Mouse (Mus musculus) midbrain, embryonic 15.5 days (tissue): Measurements from ENCODE around the gene Cacna2d4. TPM values are rescaled to one million over a fixed set of nuclear protein-coding genes. Genes with fewer than 3 reads are reported as not detected.

Experiments
- ATAC-seq: fragments of 200-750 bp; cut with Nextera tagmentation; replicated peaks from 2 replicates; pipeline ENCODE4 v1.8.0; 2017; ENCODE audit warnings: moderate TSS enrichment
- H3K27ac ChIP-seq: fragments of 300-500 bp; sonication (generic); 2 replicates; pipeline ENCODE4 v1.5.1; 2015; ENCODE audit warnings: mild to moderate bottlenecking, inconsistent platforms
- H3K27me3 ChIP-seq: fragments of 300-500 bp; sonication (generic); replicated peaks from 2 replicates; pipeline ENCODE4 v1.6.1; 2015; ENCODE audit warnings: inconsistent platforms
- H3K36me3 ChIP-seq: fragments of 300-500 bp; sonication (generic); replicated peaks from 2 replicates; pipeline ENCODE4 v1.6.1; 2015; ENCODE audit warnings: inconsistent platforms
- H3K4me1 ChIP-seq: fragments of 300-500 bp; sonication (generic); 2 replicates; pipeline ENCODE4 v1.6.1; 2015; ENCODE audit warnings: inconsistent platforms
- H3K4me2 ChIP-seq: fragments of 300-500 bp; sonication (generic); 2 replicates; pipeline ENCODE4 v1.6.1; 2015; ENCODE audit warnings: inconsistent platforms, mild to moderate bottlenecking, moderate library complexity
- H3K4me3 ChIP-seq: fragments of 300-500 bp; sonication (generic); 2 replicates; pipeline ENCODE4 v1.5.1; 2015; ENCODE audit warnings: mild to moderate bottlenecking, inconsistent platforms
- H3K9ac ChIP-seq: fragments of 300-500 bp; sonication (generic); 2 replicates; pipeline ENCODE4 v1.6.1; 2015; ENCODE audit warnings: mild to moderate bottlenecking, inconsistent platforms
- H3K9me3 ChIP-seq: fragments of 300-500 bp; sonication (generic); 2 replicates; pipeline ENCODE4 v1.6.1; 2016; ENCODE audit warnings: inconsistent platforms
- WGBS: fragments of 180-500 bp; shearing (Covaris S2); methylation state at CpG from one replicate; pipeline ENCODE4 v1.1.7; 2015; ENCODE audit warnings: mixed read lengths; 5-methylcytosine and 5-hydroxymethylcytosine counted together
- polyA plus RNA-seq: library from polyadenylated mRNA; unstranded; fragments of >200 nt; fragmentation: Nextera tagmentation; extraction: Ambion mirVana; gene quantifications from 2 replicates; pipeline ENCODE4 v1.2.1, GENCODE M21; 2015

The Cacna2d4 gene
- polyA plus RNA-seq, 1 experiment from 2014 or later: 0.54 TPM

DNA sequence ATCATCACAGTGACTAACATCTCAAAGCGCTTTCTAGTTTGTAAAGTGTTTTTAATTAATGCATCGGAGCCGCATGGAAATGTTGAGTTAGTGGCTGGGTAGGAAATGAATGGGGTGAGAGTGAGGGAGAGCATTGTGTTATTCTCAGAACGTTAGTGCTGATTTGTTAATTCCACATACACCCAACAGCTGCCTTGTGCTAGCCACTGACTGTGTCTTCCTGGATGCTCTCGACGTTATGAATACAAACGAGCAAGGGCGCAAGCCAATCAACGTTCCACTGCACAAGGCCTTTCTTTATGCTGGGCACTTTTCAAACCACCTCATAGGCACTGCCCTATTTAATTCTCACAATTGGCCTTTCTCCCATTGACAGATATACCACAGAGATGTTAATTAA is 82.4 kb downstream of the Cacna2d4 start:
- no peaks in the 10 kb centered on the region for H3K27me3 ChIP-seq
- no peak overlapping the region for H3K4me3 ChIP-seq
- H3K36me3 ChIP-seq: no peaks in the 10 kb centered on the region
- no peaks in the 10 kb centered on the region for H3K9me3 ChIP-seq
- no peak overlapping the region for H3K9ac ChIP-seq
- H3K4me2 ChIP-seq: no peak overlapping the region
- ATAC-seq: peak; percentile 46
- no peak overlapping the region for H3K27ac ChIP-seq
- H3K4me1 ChIP-seq: peaks cover 17% of the 10 kb centered on the region
- 46% methylated on average over 9 of the region's 9 CpGs for WGBS

DNA sequence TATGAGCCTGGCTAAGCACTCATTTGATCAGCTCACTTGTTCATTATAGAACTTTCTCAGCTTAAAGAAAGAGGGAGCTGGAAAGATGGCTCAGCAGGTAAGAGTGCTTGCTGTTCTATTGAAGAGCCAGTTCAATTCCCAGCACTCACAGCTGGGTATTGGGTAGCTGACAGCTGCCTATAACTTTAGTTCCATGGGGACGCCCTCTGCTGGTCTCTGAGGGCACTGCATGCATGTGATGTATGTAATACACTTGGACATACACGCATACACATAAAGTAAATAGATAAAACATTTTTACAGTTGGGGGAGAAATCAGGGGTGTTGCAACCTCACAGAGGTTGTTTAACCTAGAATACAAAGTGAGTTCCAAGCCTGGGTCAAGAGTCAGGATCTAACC is 83.0 kb downstream of the Cacna2d4 start:
- Histone ChIP-seq H3K4me3 (no peak overlapping the region), H3K9ac (no peak overlapping the region), H3K36me3 (no peaks in the 10 kb centered on the region), H3K27me3 (no peaks in the 10 kb centered on the region), H3K4me2 (no peak overlapping the region), H3K27ac (no peak overlapping the region), H3K9me3 (no peaks in the 10 kb centered on the region), H3K4me1 (peaks cover 11% of the 10 kb centered on the region)
- 84% methylated on average over 2 of the region's 2 CpGs for WGBS
- no peak for ATAC-seq

GRCm38 (mm10) chr6:119320481-119320880 is 84.2 kb downstream of the Cacna2d4 start:
- H3K27me3 ChIP-seq: no peaks in the 10 kb centered on the region
- no peaks in the 10 kb centered on the region for H3K36me3 ChIP-seq
- no peak overlapping the region for H3K4me2 ChIP-seq
- WGBS: 49% methylated on average over 16 of the region's 16 CpGs
- H3K4me3 ChIP-seq: no peak overlapping the region
- no peak overlapping the region for H3K9ac ChIP-seq
- no peaks in the 10 kb centered on the region for H3K9me3 ChIP-seq
- H3K4me1 ChIP-seq: 0 out of 2 replicates have a peak, but pooled peaks cover 2% of the 10 kb centered on the region
- H3K27ac ChIP-seq: no peak overlapping the region
- ATAC-seq: no peak

DNA sequence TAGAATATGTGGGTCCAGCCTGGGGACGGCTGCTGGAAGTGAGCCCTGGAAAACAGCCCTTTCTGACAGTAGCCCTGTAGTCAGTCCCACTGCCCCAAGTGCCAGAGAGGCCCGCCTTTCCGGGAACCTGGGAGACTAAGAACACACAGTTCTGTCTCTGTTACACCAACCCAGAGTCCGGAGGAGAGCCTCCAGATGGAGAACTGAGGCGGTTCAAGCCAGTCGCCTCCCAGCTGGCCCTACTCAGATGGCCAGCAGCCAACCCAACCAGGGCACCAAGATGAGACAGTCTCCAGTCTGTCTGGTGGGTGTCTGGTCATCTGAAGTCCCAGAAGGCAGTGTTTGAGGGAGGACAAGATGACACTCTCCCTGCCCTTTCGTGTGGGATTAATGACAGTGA is 85.4 kb downstream of the Cacna2d4 start:
- no peak overlapping the region for H3K4me2 ChIP-seq
- no peak overlapping the region for H3K4me3 ChIP-seq
- no peak; the same call in 1 of the 2 replicates for ATAC-seq
- WGBS: 83% methylated on average over 7 of the region's 7 CpGs
- no peaks in the 10 kb centered on the region for H3K27me3 ChIP-seq
- no peak overlapping the region for H3K27ac ChIP-seq
- H3K36me3 ChIP-seq: no peaks in the 10 kb centered on the region
- H3K4me1 ChIP-seq: 0 out of 2 replicates have a peak, but pooled peaks cover 5% of the 10 kb centered on the region
- no peak overlapping the region for H3K9ac ChIP-seq
- no peaks in the 10 kb centered on the region for H3K9me3 ChIP-seq

GRCm38 (mm10) chr6:119324776-119325175 is 88.5 kb downstream of the Cacna2d4 start:
- WGBS: 46% methylated on average over 10 of the region's 10 CpGs
- no peaks in the 10 kb centered on the region for H3K9me3 ChIP-seq

GRCm38 (mm10) chr6:119325978-119326377 is 89.7 kb downstream of the Cacna2d4 start:
- no peak overlapping the region for H3K27ac ChIP-seq
- H3K9ac ChIP-seq: no peak overlapping the region
- H3K36me3 ChIP-seq: no peaks in the 10 kb centered on the region
- H3K4me1 ChIP-seq: peaks cover 40% of the 10 kb centered on the region
- no peak overlapping the region for H3K4me3 ChIP-seq
- no peaks in the 10 kb centered on the region for H3K9me3 ChIP-seq
- no peak overlapping the region for H3K4me2 ChIP-seq
- no peaks in the 10 kb centered on the region for H3K27me3 ChIP-seq
- WGBS: 75% methylated on average over 6 of the region's 6 CpGs
- no peak for ATAC-seq

More at GRCm38 (mm10) chr6:119324776-119325175, 88.5 kb downstream of the Cacna2d4 start:
- no peaks in the 10 kb centered on the region for H3K36me3 ChIP-seq
- no peak overlapping the region for H3K4me3 ChIP-seq
- ATAC-seq: no peak
- no peak overlapping the region for H3K27ac ChIP-seq
- peaks cover 29% of the 10 kb centered on the region for H3K4me1 ChIP-seq
- H3K27me3 ChIP-seq: no peaks in the 10 kb centered on the region
- H3K9ac ChIP-seq: no peak overlapping the region
- no peak overlapping the region for H3K4me2 ChIP-seq

- H3K9me3 ChIP-seq: no peaks in the 10 kb centered on the region
- no peak for ATAC-seq
- H3K36me3 ChIP-seq: no peaks in the 10 kb centered on the region
- no peak overlapping the region for H3K4me3 ChIP-seq
- peaks cover 46% of the 10 kb centered on the region for H3K4me1 ChIP-seq
- H3K27ac ChIP-seq: no peak overlapping the region
- 51% methylated on average over 7 of the region's 7 CpGs for WGBS
- H3K4me2 ChIP-seq: no peak overlapping the region
- no peaks in the 10 kb centered on the region for H3K27me3 ChIP-seq
- H3K9ac ChIP-seq: no peak overlapping the region
These were observed 90.2 kb downstream of the Cacna2d4 start for GRCm38 (mm10) chr6:119326541-119326940.

GRCm38 (mm10) chr6:119328521-119329115 is 92.3 kb downstream of the Cacna2d4 start:
- H3K27me3 ChIP-seq: no peaks in the 10 kb centered on the region
- peak overlapping the region; percentile 74 for H3K4me3 ChIP-seq
- H3K4me1 ChIP-seq: peaks cover 50% of the 10 kb centered on the region
- peak overlapping the region; percentile 69 for H3K9ac ChIP-seq
- no peak; the same call in 1 of the 2 replicates for ATAC-seq
- H3K27ac ChIP-seq: peak overlapping the region; percentile 78
- no peaks in the 10 kb centered on the region for H3K9me3 ChIP-seq
- H3K4me2 ChIP-seq: peak overlapping the region; percentile 87
- 10% methylated on average over 11 of the region's 11 CpGs for WGBS
- no peaks in the 10 kb centered on the region for H3K36me3 ChIP-seq

- WGBS: 2% methylated on average over 8 of the region's 8 CpGs
- Histone ChIP-seq H3K27me3 (no peaks in the 10 kb centered on the region), H3K4me3 (peak overlapping the region; percentile 74), H3K36me3 (no peaks in the 10 kb centered on the region), H3K27ac (peak overlapping the region; percentile 78), H3K9me3 (no peaks in the 10 kb centered on the region), H3K4me1 (peaks cover 50% of the 10 kb centered on the region), H3K9ac (peak overlapping the region; percentile 69), H3K4me2 (peak overlapping the region; percentile 87)
- peak; percentile 84 for ATAC-seq
These were observed 92.9 kb downstream of the Cacna2d4 start for GRCm38 (mm10) chr6:119329215-119329714.

DNA sequence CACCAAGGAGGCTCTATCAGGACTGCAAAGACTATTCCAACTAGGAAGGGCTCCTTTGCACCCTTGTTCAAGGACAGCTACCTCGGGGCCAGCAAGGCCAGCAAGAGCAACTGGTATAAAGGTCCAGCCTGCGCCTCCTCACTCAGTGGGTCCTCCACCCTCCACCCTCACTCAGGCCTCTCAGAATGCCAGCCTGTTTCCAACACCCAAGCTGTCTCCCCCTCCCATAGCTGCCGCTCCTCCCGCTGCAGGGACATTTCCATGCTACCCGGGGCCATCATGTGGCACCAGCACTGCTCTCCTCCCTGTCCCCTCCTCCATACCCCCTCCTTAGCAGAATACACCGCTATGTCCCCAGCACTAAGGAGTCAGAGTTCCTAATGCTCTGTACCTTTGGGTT is 93.6 kb downstream of the Cacna2d4 start:
- H3K27me3 ChIP-seq: no peaks in the 10 kb centered on the region
- H3K27ac ChIP-seq: peak overlapping the region; percentile 78
- no peaks in the 10 kb centered on the region for H3K9me3 ChIP-seq
- ATAC-seq: peak; percentile 29; the same call in 1 of the 2 replicates
- peaks cover 50% of the 10 kb centered on the region for H3K4me1 ChIP-seq
- no peaks in the 10 kb centered on the region for H3K36me3 ChIP-seq
- peak overlapping the region; percentile 69 for H3K9ac ChIP-seq
- peak overlapping the region; percentile 87 for H3K4me2 ChIP-seq
- peak overlapping the region; percentile 74 for H3K4me3 ChIP-seq
- 7% methylated on average over 6 of the region's 6 CpGs for WGBS

- peak within 1 kb of the TSS; percentile 78 for H3K27ac ChIP-seq
These were observed 94.2 kb downstream of the Cacna2d4 start, which contains the start of gene Lrtm2 for GRCm38 (mm10) chr6:119330506-119330905. Lrtm2 (minus strand) TSS chr6:119330766.

GRCm38 (mm10) chr6:119332111-119332510 is 95.8 kb downstream of the Cacna2d4 start:
- H3K9ac ChIP-seq: no peak overlapping the region
- H3K4me1 ChIP-seq: peaks cover 47% of the 10 kb centered on the region
- H3K9me3 ChIP-seq: no peaks in the 10 kb centered on the region
- no peak overlapping the region for H3K4me3 ChIP-seq
- 6% methylated on average over 1 of the region's 1 CpGs for WGBS
- no peak overlapping the region for H3K4me2 ChIP-seq
- H3K36me3 ChIP-seq: no peaks in the 10 kb centered on the region
- no peak overlapping the region for H3K27ac ChIP-seq
- no peaks in the 10 kb centered on the region for H3K27me3 ChIP-seq
- no peak for ATAC-seq

More at GRCm38 (mm10) chr6:119330506-119330905, 94.2 kb downstream of the Cacna2d4 start, which contains the start of gene Lrtm2:
- H3K4me2 ChIP-seq: peak within 1 kb of the TSS; percentile 87
- H3K36me3 ChIP-seq: no peaks in the 10 kb centered on the region
- H3K27me3 ChIP-seq: no peaks in the 10 kb centered on the region
- peaks cover 50% of the 10 kb centered on the region for H3K4me1 ChIP-seq
- peak within 1 kb of the TSS; percentile 74 for H3K4me3 ChIP-seq
- H3K9me3 ChIP-seq: no peaks in the 10 kb centered on the region
- under 1% methylated on average over 31 of the region's 31 CpGs for WGBS
- ATAC-seq: peak; percentile 65
- H3K9ac ChIP-seq: peak within 1 kb of the TSS; percentile 69

- 42% methylated on average over 3 of the region's 3 CpGs for whole genome bisulfite sequencing
- ATAC-seq: no peak
- H3K27ac ChIP-seq: no peak overlapping the region
These were observed 96.9 kb downstream of the Cacna2d4 start for GRCm38 (mm10) chr6:119333202-119333601.

More at GRCm38 (mm10) chr6:119333202-119333601, 96.9 kb downstream of the Cacna2d4 start:
- no peak overlapping the region for H3K4me3 ChIP-seq
- H3K27me3 ChIP-seq: no peaks in the 10 kb centered on the region
- H3K4me2 ChIP-seq: no peak overlapping the region
- H3K36me3 ChIP-seq: no peaks in the 10 kb centered on the region
- H3K9ac ChIP-seq: no peak overlapping the region
- no peaks in the 10 kb centered on the region for H3K9me3 ChIP-seq
- H3K4me1 ChIP-seq: peaks cover 37% of the 10 kb centered on the region
